Mouse (Mus musculus): ENCODE data around the gene Krtcap2.

Gene Krtcap2

DNA sequence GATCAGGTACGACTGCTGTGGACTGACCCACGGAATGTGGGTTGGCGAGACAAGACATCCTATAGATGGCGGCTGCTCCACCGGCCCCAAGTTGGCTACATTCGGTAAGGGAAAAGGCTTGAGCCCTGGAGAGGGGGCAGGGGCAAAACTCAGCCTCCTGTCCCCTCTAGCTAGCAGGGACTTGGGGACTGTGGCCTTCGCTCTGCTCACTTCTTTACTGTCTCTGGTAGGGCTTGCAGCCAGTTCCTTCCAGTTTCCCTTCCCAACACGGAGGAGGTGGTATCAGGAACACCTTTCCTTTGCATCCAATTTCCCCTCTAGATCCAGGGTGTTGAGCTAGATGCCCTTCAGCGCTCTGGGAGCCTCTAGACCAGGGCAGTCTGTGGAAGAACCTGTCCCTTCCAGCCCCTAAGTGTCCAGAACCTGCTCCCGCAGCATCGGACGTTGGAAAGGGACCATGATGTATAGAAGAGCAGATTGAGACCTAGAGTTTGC lies 20.4 kb upstream of the Krtcap2 start:
- in situ Hi-C loops (cut with MboI, MseI) = no loop called here

DNA sequence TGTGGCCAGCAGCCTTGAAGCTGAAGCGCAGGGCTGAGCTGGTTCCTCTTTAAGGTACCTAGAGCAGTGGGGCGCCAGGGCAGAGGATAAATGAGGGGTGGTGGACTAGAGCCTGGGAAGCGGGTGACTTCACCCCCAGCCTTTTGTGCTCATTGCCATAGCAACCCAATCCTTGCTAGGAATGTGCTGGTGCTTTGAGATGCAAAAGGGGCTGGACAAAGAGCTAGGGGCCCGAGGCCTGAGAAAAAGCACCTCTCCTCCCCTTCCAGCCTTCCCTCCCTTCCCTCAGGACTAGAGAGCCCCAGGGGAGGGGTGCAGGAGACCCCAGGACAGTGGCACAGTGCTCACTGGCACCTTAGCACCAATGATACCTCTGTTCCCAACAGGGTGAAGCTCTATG lies 19.8 kb upstream of the Krtcap2 start:
- in situ Hi-C loops (cut with MboI, MseI) = no loop called here

DNA sequence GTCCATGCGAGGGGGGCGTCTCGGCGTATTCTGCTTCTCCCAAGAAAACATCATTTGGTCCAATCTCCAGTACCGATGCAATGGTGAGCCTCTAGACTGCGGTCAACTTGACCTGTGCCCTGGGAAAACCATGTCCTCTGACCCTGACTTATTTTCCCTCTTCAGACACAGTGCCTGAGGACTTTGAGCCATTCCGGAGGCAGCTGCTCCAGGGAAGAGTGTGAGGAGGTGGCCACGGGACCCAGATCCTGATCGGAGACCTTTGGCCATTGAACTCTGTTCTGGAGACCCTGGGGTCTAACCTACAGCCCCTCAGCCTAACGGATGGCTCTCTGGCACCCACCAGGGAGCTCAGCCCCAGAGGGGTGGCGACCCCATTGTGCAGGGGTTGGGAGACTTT lies 19.4 kb upstream of the Krtcap2 start:
- in situ Hi-C loops (cut with MboI, MseI) = no loop called here

GRCm38 (mm10) chr3:89226900-89227299 lies 18.9 kb upstream of the Krtcap2 start, which contains the start of gene Mtx1:
Gene Mtx1 (minus strand): TSS chr3:89227088.
- in situ Hi-C loops (cut with MboI, MseI) = no loop called here

DNA sequence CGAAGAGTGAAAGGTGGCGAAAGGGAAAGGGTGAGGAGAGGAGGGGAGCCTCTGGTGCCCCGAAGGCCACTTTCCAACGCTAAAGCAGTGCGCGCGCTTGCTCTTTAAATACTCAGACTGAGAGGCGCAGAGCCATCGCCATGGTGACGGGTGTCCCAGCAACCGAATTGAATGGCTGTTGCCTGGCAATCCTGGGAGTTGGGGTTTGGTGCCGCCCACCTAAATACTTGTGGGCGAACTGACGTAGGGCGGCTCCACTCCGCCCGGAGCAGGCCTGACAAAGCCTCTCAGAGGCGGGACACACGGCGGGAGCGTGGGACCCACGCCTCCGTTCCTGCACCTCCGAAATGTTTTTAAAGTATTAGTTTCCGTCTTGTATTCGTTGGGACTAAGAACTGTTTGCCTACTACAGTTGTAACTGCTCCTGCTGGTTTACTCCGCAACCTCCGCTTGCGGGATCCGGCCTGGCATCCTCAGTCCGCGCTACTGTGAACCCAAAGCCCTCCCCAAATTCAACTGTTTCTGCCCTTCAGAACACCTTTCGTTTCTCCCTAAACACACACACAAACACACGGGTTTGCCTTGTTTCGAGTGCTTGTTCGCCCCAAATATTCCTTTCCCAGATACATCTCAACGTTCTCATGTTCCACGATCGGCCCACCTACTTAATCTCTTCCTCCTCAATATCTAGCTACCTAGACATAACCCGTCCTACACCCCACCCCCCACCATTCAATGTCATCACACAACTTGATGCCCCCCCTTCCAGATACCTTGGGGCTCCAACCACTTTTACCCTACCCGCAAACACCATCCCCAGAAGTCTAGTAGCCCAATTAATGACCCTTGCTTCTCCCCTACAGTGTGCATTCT lies 18.2 kb upstream of the Krtcap2 start:
- in situ Hi-C loops (cut with MboI, MseI) = no loop called here

- in situ Hi-C loops (cut with MboI, MseI) = no loop called here
Measured at GRCm38 (mm10) chr3:89228180-89228549, 17.6 kb upstream of the Krtcap2 start.

GRCm38 (mm10) chr3:89228836-89229235 lies 16.9 kb upstream of the Krtcap2 start, which contains the start of gene Muc1:
Gene Muc1 (plus strand): TSS chr3:89229057.
- in situ Hi-C loops (cut with MboI, MseI) = no loop called here

DNA sequence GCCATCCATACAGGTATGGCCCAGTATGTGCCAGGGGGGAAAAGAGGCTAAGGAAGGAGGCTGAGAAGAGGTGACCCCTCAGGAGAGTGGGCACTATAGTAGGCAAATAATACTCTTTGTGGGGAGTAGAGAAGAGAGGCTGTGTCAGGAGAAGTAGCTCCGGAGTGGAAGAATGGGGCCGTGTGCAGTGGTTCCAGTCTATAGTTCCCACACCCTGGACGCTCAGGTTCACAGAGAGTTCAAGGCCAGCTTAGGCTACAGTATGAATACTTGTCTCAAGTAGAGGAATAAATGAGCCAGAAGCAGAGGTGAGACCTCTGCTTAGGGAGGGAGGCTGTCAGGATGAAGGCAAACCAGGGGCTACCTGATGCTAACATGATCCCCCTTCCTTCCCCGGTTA lies 16.5 kb upstream of the Krtcap2 start:
- in situ Hi-C loops (cut with MboI, MseI) = no loop called here

GRCm38 (mm10) chr3:89230561-89230960 lies 15.2 kb upstream of the Krtcap2 start:
- in situ Hi-C loops (cut with MboI, MseI) = no loop called here

DNA sequence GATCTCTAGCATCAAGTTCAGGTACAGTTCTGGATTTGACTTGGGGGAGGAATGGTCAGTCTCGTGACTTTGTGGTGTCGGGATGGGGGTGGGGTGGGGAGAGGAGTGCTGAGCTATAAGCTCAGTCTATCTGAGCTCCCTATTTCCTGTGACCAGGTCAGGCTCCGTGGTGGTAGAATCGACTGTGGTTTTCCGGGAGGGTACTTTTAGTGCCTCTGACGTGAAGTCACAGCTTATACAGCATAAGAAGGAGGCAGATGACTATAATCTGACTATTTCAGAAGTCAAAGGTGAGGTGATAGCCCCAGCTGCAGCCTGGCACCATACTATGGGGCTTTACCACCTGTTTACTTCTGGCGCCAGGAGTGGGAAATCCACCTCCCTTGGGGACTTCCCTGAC lies 14.4 kb upstream of the Krtcap2 start:
- in situ Hi-C loops (cut with MboI, MseI) = no loop called here

GRCm38 (mm10) chr3:89231772-89232275 lies 13.9 kb upstream of the Krtcap2 start:
- in situ Hi-C loops (cut with MboI, MseI) = no loop called here

GRCm38 (mm10) chr3:89232614-89233013 lies 13.2 kb upstream of the Krtcap2 start:
- in situ Hi-C loops (cut with MboI, MseI) = no loop called here

GRCm38 (mm10) chr3:89233562-89234110 lies 12.1 kb upstream of the Krtcap2 start:
- in situ Hi-C loops (cut with MboI, MseI) = no loop called here

GRCm38 (mm10) chr3:89236516-89236915 lies 9.2 kb upstream of the Krtcap2 start:
- in situ Hi-C loops (cut with MboI, MseI) = no loop called here

GRCm38 (mm10) chr3:89237682-89238081 lies 8.1 kb upstream of the Krtcap2 start:
- in situ Hi-C loops (cut with MboI, MseI) = no loop called here

DNA sequence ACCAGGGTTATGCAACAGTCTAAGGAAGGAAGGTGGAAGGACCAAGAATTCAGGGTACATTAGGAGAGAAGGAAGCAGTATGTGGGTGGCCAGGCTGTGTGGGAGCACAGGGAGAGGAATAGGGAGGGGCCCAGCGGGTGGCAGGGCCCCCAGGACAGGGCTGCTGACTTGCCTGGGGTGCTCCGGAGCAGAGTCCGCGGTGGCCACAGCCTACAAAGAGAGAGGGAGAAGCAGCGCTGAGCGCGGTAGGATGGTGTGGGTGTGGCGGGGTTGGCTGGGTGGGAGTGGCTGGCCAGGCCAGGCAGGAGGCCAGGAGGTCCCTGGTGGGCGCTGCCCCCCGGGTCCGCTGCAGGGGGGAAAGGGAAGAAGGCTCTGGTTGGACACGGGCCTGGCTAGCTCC lies 7.3 kb upstream of the Krtcap2 start:
- in situ Hi-C loops (cut with MboI, MseI) = no loop called here

GRCm38 (mm10) chr3:89242331-89242895 lies 3.4 kb upstream of the Krtcap2 start:
- in situ Hi-C loops (cut with MboI, MseI) = loop anchor here in 1 of 2 experiments (10.0 kb wide), 1 partner anchor 1362 kb away; the partner anchor contains the start of genes Gm42674, S100a4 and S100a5

GRCm38 (mm10) chr3:89243609-89244008 lies 2.2 kb upstream of the Krtcap2 start:
- in situ Hi-C loops (cut with MboI, MseI) = loop anchor here in 1 of 2 experiments (10.0 kb wide), 1 partner anchor 1361 kb away; the partner anchor contains the start of genes Gm42674, S100a4 and S100a5

DNA sequence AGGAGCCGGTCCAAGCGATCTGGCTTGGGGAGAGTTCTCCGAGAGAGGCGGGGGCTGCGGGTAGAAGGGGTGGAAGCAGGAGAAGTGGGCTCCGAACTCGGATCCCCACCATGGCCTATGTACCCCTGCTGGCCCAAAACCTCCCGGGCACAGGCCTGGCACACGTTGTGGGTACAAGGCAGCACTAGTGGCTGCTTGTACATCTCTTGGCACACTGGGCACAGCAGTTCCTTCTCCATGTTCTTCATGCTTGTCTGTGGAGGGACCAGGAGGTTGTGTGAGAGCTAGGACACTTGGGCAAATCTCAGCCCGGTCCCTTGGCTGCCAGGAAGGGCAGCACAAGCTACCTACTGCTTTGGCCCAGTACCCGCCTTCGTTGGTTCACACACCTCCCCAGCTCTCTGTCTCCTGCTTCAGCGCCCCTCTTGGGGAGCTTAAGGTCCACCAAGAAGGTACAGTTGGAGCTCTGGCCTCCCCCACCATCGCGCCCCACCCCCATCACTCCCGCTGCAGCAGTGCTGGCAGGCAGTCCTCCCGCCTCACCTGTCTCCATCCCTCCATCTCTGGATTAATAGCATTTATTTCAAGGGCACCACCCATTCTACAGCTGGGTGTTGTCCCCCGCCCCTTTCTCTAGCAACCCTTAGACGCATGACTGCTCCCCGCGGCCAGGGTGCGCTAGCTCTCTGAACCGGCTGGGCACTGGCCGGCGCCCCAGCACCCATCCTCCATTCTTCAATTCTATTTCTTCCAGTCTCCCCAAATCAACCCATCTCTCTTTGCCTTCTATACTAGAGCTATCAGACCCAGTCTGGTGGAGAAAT lies 1.4 kb upstream of the Krtcap2 start:
- in situ Hi-C loops (cut with MboI, MseI) = loop anchor here in 1 of 2 experiments (10.0 kb wide), 1 partner anchor 1360 kb away; the partner anchor contains the start of genes Gm42674, S100a4 and S100a5

DNA sequence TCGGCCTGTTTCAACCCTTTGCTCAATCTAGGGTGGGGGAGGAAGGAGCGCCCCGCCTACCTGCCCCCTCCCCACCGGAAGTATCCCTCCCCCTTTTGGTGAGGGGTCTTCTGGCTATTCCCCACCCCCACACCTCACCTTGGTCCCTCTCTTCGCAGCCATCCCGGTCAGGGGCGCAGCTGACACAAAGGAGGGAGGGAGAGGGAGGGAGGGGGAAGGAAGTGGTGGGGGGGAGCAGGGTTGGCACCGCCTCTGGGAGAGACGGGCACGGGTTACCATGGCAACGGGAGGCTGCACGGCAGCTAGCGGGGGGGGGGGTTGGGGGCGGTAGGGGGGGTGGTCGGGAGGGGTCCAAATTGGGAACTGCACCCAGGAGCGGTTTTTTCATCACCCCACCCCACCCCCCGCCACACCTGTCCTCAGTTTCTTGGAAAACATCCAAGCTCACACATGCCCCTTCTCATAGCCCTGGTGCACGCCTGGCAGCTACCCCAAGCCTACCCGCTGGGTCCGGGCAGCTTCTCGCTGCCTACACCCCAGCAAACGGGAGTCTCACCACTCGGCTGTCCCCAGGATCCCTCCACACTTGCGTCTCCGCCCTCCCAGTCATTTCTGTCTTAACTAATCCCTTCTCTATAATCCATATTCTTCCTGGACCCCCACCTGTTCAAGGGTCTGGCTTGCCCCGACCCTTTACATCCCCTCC lies 631 bp upstream of the Krtcap2 start:
- in situ Hi-C loops (cut with MboI, MseI) = loop anchor here (5.0 to 10.0 kb wide), 4 partner anchors 37 to 1360 kb away; partner anchors contain the start of genes Efna1 (in 2 of the 2), Gm42674 (in 1 of the 2), S100a4 (in 1 of the 2) and S100a5 (in 1 of the 2)

Measured in T-helper 17 cell (primary cell).